Comparison of ENCODE assay signal across 32 mouse cellular contexts in genomic region chr11:76898751-76899150, GRCm38 (mm10). TPM values are rescaled to one million over a fixed set of nuclear protein-coding genes. Genes with fewer than 3 reads are reported as not detected.
DNase-seq lines count a peak whose midpoint lies in the region; ATAC-seq and TF ChIP-seq lines count a peak whose summit lies in the region.
"Had no signal": no experiment of that assay in that cellular context is flagged by ENCODE, and none has a peak within 500 bp of the region (broad histone marks: within the 10 kb centered on the region; RNA-seq: fewer than 3 reads in every experiment).

No protein-coding gene starts in this region.

- no peak for ATAC-seq in kidney, embryonic 16.5 days (ENCODE audit: low FRiP score, low TSS enrichment)
- no peak for ATAC-seq in lung, embryonic 16.5 days (ENCODE audit: low read depth)
- peak; percentile 20 to 54; a peak in 3 of 4 replicates for ATAC-seq in hematopoietic stem cell, adult 5-6 weeks (replicated peaks in 1 of 2; ENCODE audit: insufficient read depth in 1 of 2, low FRiP score in 2 of 2, low TSS enrichment in 1 of 2, low read depth in 1 of 2, poor library complexity in 2 of 2, severe bottlenecking in 2 of 2)
- ATAC-seq: forebrain, embryonic 13.5 days; forebrain, embryonic 16.5 days; hindbrain, postnatal 0 days; Patski had no signal

- no peak for TF ChIP-seq EP300 in heart, adult 2 months (IDR thresholded peaks at IDR 0.05; ENCODE audit: insufficient read depth, low read depth, low read length)

- no peak overlapping the region for H3K27ac ChIP-seq in heart, adult 2 months
- peak overlapping the region; percentile 34; the same call in 1 of the 2 replicates for H3K27ac ChIP-seq in kidney, embryonic 16.5 days (ENCODE audit: low read length)
- 0 out of 2 replicates have a peak overlapping the region, but pooled peaks have one; percentile 73 for H3K27ac ChIP-seq in lung, embryonic 16.5 days (ENCODE audit: low read length)
- H3K27ac ChIP-seq: forebrain, embryonic 10.5 days; forebrain, embryonic 13.5 days; heart, embryonic 15.5 days; hindbrain, embryonic 14.5 days; hindbrain, postnatal 0 days had no signal

- TF ChIP-seq POLR2A in heart, adult 2 months (IDR thresholded peaks at IDR 0.05; ENCODE audit: insufficient read depth, low read depth, low read length): no peak

- peaks cover 10% of the 10 kb centered on the region for H3K4me1 ChIP-seq in heart, adult 2 months (ENCODE audit: control insufficient read depth, insufficient read depth, low read length)
- H3K4me1 ChIP-seq in kidney, embryonic 16.5 days (ENCODE audit: insufficient read depth, low read length): peaks cover 50% of the 10 kb centered on the region
- peaks cover 28% of the 10 kb centered on the region for H3K4me1 ChIP-seq in lung, embryonic 16.5 days (replicated peaks; ENCODE audit: control insufficient read depth, insufficient read depth, low read length)
- H3K4me1 ChIP-seq: forebrain, embryonic 13.5 days had no signal

- no peak overlapping the region for H3K4me2 ChIP-seq in kidney, embryonic 16.5 days (replicated peaks; ENCODE audit: low read depth, low read length)
- H3K4me2 ChIP-seq in lung, embryonic 16.5 days (ENCODE audit: low read depth, low read length): no peak overlapping the region
- H3K4me2 ChIP-seq: forebrain, embryonic 13.5 days; heart, embryonic 12.5 days; heart, embryonic 15.5 days; hindbrain, embryonic 14.5 days had no signal

- H3K4me3 ChIP-seq in heart, adult 2 months: no peak overlapping the region
- no peak overlapping the region for H3K4me3 ChIP-seq in kidney, embryonic 16.5 days (ENCODE audit: low read length)
- no peak overlapping the region for H3K4me3 ChIP-seq in lung, embryonic 16.5 days (ENCODE audit: low read length)
- H3K4me3 ChIP-seq: forebrain, embryonic 10.5 days; forebrain, embryonic 13.5 days; heart, embryonic 12.5 days; heart, embryonic 15.5 days had no signal

- no peak overlapping the region for H3K9ac ChIP-seq in heart, adult 2 months (ENCODE audit: low read depth, low read length)
- no peak overlapping the region for H3K9ac ChIP-seq in kidney, embryonic 16.5 days (replicated peaks; ENCODE audit: low read length)
- H3K9ac ChIP-seq in lung, embryonic 16.5 days (ENCODE audit: low read length): no peak overlapping the region
- H3K9ac ChIP-seq: forebrain, embryonic 13.5 days; heart, embryonic 12.5 days; heart, embryonic 15.5 days; hindbrain, embryonic 14.5 days had no signal

- intact Hi-C loops in heart, adult 2 months (cut with DNase I): no loop called here

- 91% methylated on average over 3 of the region's 3 CpGs for WGBS in heart, adult 2 months
- 73% methylated on average over 3 of the region's 3 CpGs for WGBS in kidney, embryonic 16.5 days
- WGBS in lung, embryonic 16.5 days: 70% methylated on average over 3 of the region's 3 CpGs

- peak; percentile 58 for DNase-seq in heart, adult 11 months
- no peak for DNase-seq in heart, adult 2 months
- DNase-seq in kidney, postnatal 10 days: no peak
- DNase-seq in lung, postnatal 10 days: no peak
- no peak for DNase-seq in adrenal gland, postnatal 10 days
- DNase-seq: adrenal gland, adult 2 months; adrenal gland, postnatal 25 days; B cell, adult 2 months; cerebellum, adult 18-20 months; cerebellum, adult 9-10 months; cerebellum, postnatal 14 days; gastrocnemius, postnatal 10 days; gastrocnemius, postnatal 36 days; heart, postnatal 10 days; heart, postnatal 36 days had no signal

- no peaks in the 10 kb centered on the region for H3K9me3 ChIP-seq in kidney, embryonic 16.5 days (ENCODE audit: low read length)
- H3K9me3 ChIP-seq in lung, embryonic 16.5 days (ENCODE audit: control insufficient read depth, low read length): no peaks in the 10 kb centered on the region
- H3K9me3 ChIP-seq: forebrain, embryonic 10.5 days; forebrain, embryonic 13.5 days; G1E; heart, embryonic 12.5 days; heart, embryonic 15.5 days had no signal

- no peaks in the 10 kb centered on the region; the same call in 1 of the 2 replicates for H3K36me3 ChIP-seq in heart, adult 2 months (ENCODE audit: control insufficient read depth, insufficient read depth, low read length)
- H3K36me3 ChIP-seq in kidney, embryonic 16.5 days (ENCODE audit: insufficient read depth, low read length): no peaks in the 10 kb centered on the region
- no peaks in the 10 kb centered on the region for H3K36me3 ChIP-seq in lung, embryonic 16.5 days (ENCODE audit: control insufficient read depth, insufficient read depth, low read length)
- H3K36me3 ChIP-seq: forebrain, embryonic 10.5 days; G1E; heart, embryonic 12.5 days; heart, embryonic 15.5 days had no signal

- H3K27me3 ChIP-seq in heart, adult 2 months (ENCODE audit: control insufficient read depth, insufficient read depth, low read length): no peaks in the 10 kb centered on the region
- H3K27me3 ChIP-seq in kidney, embryonic 16.5 days (ENCODE audit: insufficient read depth, low read length): no peaks in the 10 kb centered on the region
- H3K27me3 ChIP-seq in lung, embryonic 16.5 days (ENCODE audit: control insufficient read depth, insufficient read depth, low read depth, low read length): no peaks in the 10 kb centered on the region
- H3K27me3 ChIP-seq: CH12.LX; forebrain, embryonic 13.5 days; heart, embryonic 12.5 days; heart, embryonic 15.5 days; Patski had no signal

- no peak for TF ChIP-seq CTCF in heart, adult 2 months (IDR thresholded peaks at IDR 0.05)

- no peaks in the 10 kb centered on the region for H3K79me2 ChIP-seq in heart, adult 2 months (replicated peaks; ENCODE audit: control insufficient read depth, insufficient read depth, low read length)

RNA-seq across cellular contexts. Expression of gene Tmigd1, which starts 3.2 kb away (rescaled TPM):
- total RNA-seq in heart, adult 2 months (2021): under 1 TPM; 0.47 to 0.57 TPM
- polyA plus RNA-seq in heart, adult 2 months (2012; rRNA removed): 0.16 and 0.20 TPM in 2 replicates
- polyA plus RNA-seq in kidney, embryonic 16.5 days (2015; fragmentation: Nextera tagmentation; extraction: Ambion mirVana): 3.2 and 4.1 TPM in 2 replicates
- 0.11 and 0.47 TPM in 2 replicates for polyA plus RNA-seq in lung, embryonic 16.5 days (2015; fragmentation: Nextera tagmentation; extraction: Ambion mirVana)
- not detected in 2 replicates for total RNA-seq in hematopoietic stem cell, adult 5-6 weeks (2017)
- 1 to 10 TPM in 1 of 2 experiments, under 1 TPM in 1; 0.81 to 1.8 TPM for total RNA-seq in adrenal gland, postnatal 10 days (2021)
- total RNA-seq: CH12.LX; gastrocnemius, adult 18-20 months; granulocyte monocyte progenitor cell, adult 5-6 weeks had no signal
- polyA plus RNA-seq: adrenal gland, adult 2 months; brain, embryonic 14.5 days; embryonic facial prominence, embryonic 11.5 days; forebrain, embryonic 10.5 days; forebrain, embryonic 16.5 days; G1E; heart, embryonic 12.5 days; heart, embryonic 15.5 days; hindbrain, embryonic 14.5 days; hindbrain, postnatal 0 days had no signal

RNA-seq across cellular contexts. Expression of gene Blmh, which starts 25.9 kb away (rescaled TPM):
- total RNA-seq in heart, adult 2 months (2021): 10 to 100 TPM; 27.6 to 32.7 TPM
- 12.9 and 18.4 TPM in 2 replicates for polyA plus RNA-seq in heart, adult 2 months (2012; rRNA removed)
- 190 and 196 TPM in 2 replicates for polyA plus RNA-seq in kidney, embryonic 16.5 days (2015; fragmentation: Nextera tagmentation; extraction: Ambion mirVana)
- 163 and 165 TPM in 2 replicates for polyA plus RNA-seq in lung, embryonic 16.5 days (2015; fragmentation: Nextera tagmentation; extraction: Ambion mirVana)
- 161 and 167 TPM in 2 replicates for total RNA-seq in hematopoietic stem cell, adult 5-6 weeks (2017)
- total RNA-seq in adrenal gland, postnatal 10 days (2021): 10 to 100 TPM; 60.4 to 67.4 TPM

RNA-seq across cellular contexts. Expression of gene Cpd, which starts 51.9 kb away (rescaled TPM):
- total RNA-seq in heart, adult 2 months (2021): 10 to 100 TPM; 34.8 to 39.7 TPM
- polyA plus RNA-seq in heart, adult 2 months (2012; rRNA removed): 16.8 and 34.5 TPM in 2 replicates
- polyA plus RNA-seq in kidney, embryonic 16.5 days (2015; fragmentation: Nextera tagmentation; extraction: Ambion mirVana): 12.3 and 13.9 TPM in 2 replicates
- polyA plus RNA-seq in lung, embryonic 16.5 days (2015; fragmentation: Nextera tagmentation; extraction: Ambion mirVana): 12.6 and 13.4 TPM in 2 replicates
- 10.4 and 16.8 TPM in 2 replicates for total RNA-seq in hematopoietic stem cell, adult 5-6 weeks (2017)
- total RNA-seq in adrenal gland, postnatal 10 days (2021): 10 to 100 TPM; 46.2 to 57.9 TPM

Comparison
In these comparisons a context has a peak if more than half of its experiments do, and no peak if none do; other contexts are left out.
1. ATAC-seq: peak in hematopoietic stem cell, adult 5-6 weeks (2 of 2); none in kidney, embryonic 16.5 days (single experiment) and lung, embryonic 16.5 days (single experiment).